Mouse (Mus musculus): ENCODE results near the gene Gli2.

Gene Gli2

GRCm38 (mm10) chr1:118901868-118902586, 151.4 kb downstream of the Gli2 start:
- no peak for DNase-seq (ENCODE audit: low spot score in 2 of 2)

- DNase-seq (ENCODE audit: low spot score in 2 of 2): no peak
Measured at GRCm38 (mm10) chr1:118898351-118898750, 155.1 kb downstream of the Gli2 start.

- DNase-seq (ENCODE audit: low spot score in 2 of 2): no peak
Measured at GRCm38 (mm10) chr1:118895026-118895762, 158.2 kb downstream of the Gli2 start.

GRCm38 (mm10) chr1:118891395-118891794, 162.0 kb downstream of the Gli2 start:
- DNase-seq (ENCODE audit: low spot score in 2 of 2): peak in 1 of 2 experiments; percentile 36

GRCm38 (mm10) chr1:118890125-118890875, 163.1 kb downstream of the Gli2 start:
- DNase-seq (ENCODE audit: low spot score in 2 of 2): peak in 1 of 2 experiments; percentile 35

- DNase-seq (ENCODE audit: low spot score in 2 of 2): no peak
Measured at GRCm38 (mm10) chr1:118880781-118881247, 172.6 kb downstream of the Gli2 start.

- DNase-seq (ENCODE audit: low spot score in 2 of 2): no peak
Measured at GRCm38 (mm10) chr1:118878291-118878690, 175.1 kb downstream of the Gli2 start.

- no peak for DNase-seq (ENCODE audit: low spot score in 2 of 2)
Measured at GRCm38 (mm10) chr1:118875227-118875626, 178.2 kb downstream of the Gli2 start.

GRCm38 (mm10) chr1:118873559-118873958, 179.9 kb downstream of the Gli2 start:
- no peak for DNase-seq (ENCODE audit: low spot score in 2 of 2)

GRCm38 (mm10) chr1:118864735-118865134, 188.7 kb downstream of the Gli2 start:
- DNase-seq (ENCODE audit: low spot score in 2 of 2): no peak

- DNase-seq (ENCODE audit: low spot score in 2 of 2): no peak
Measured at GRCm38 (mm10) chr1:118864031-118864430, 189.4 kb downstream of the Gli2 start.

- DNase-seq (ENCODE audit: low spot score in 2 of 2): no peak
Measured at GRCm38 (mm10) chr1:118858101-118858500, 195.3 kb downstream of the Gli2 start.

GRCm38 (mm10) chr1:118830658-118831057, 222.8 kb downstream of the Gli2 start:
- DNase-seq (ENCODE audit: low spot score in 2 of 2): no peak

- peak; percentile 47 to 62 for DNase-seq (ENCODE audit: low spot score in 2 of 2)
Measured at GRCm38 (mm10) chr1:118826614-118827013, 226.8 kb downstream of the Gli2 start.

- no peak for DNase-seq (ENCODE audit: low spot score in 2 of 2)
Measured at GRCm38 (mm10) chr1:118825467-118826219, 227.8 kb downstream of the Gli2 start.

GRCm38 (mm10) chr1:118825035-118825434, 228.4 kb downstream of the Gli2 start:
- DNase-seq (ENCODE audit: low spot score in 2 of 2): no peak

GRCm38 (mm10) chr1:118822258-118822657, 231.2 kb downstream of the Gli2 start:
- no peak for DNase-seq (ENCODE audit: low spot score in 2 of 2)

GRCm38 (mm10) chr1:118815015-118815414, 238.4 kb downstream of the Gli2 start:
- no peak for DNase-seq (ENCODE audit: low spot score in 2 of 2)

GRCm38 (mm10) chr1:118810336-118810735, 243.1 kb downstream of the Gli2 start:
- peak; percentile 33 to 54 for DNase-seq (ENCODE audit: low spot score in 2 of 2)

GRCm38 (mm10) chr1:118806727-118807126, 246.7 kb downstream of the Gli2 start:
- no peak for DNase-seq (ENCODE audit: low spot score in 2 of 2)

- DNase-seq (ENCODE audit: low spot score in 2 of 2): peak in 1 of 2 experiments; percentile 37
Measured at GRCm38 (mm10) chr1:118802166-118802565, 251.3 kb downstream of the Gli2 start.
